Mouse (Mus musculus): ENCODE results near the gene B230118H07Rik.

Gene B230118H07Rik

GRCm38 (mm10) chr2:101649114-101649671 is at the start of gene B230118H07Rik, which contains the start of gene Rag1:
TSS of gene B230118H07Rik (minus strand) at chr2:101649532.
TSS of gene Rag1 (minus strand) at chr2:101649501.
- no peak for DNase-seq (ENCODE audit: low spot score in 2 of 2)

GRCm38 (mm10) chr2:101695584-101695983 is 46.3 kb upstream of the B230118H07Rik start:
- DNase-seq (ENCODE audit: low spot score in 2 of 2), result no peak

- DNase-seq (ENCODE audit: low spot score in 2 of 2), result no peak
These were observed 44.4 kb upstream of the B230118H07Rik start for GRCm38 (mm10) chr2:101693577-101694215.

- DNase-seq (ENCODE audit: low spot score in 2 of 2), result no peak
These were observed 43.7 kb upstream of the B230118H07Rik start for GRCm38 (mm10) chr2:101693043-101693442.

GRCm38 (mm10) chr2:101690252-101690827 is 41.0 kb upstream of the B230118H07Rik start:
- no peak for DNase-seq (ENCODE audit: low spot score in 2 of 2)

GRCm38 (mm10) chr2:101688011-101688410 is 38.7 kb upstream of the B230118H07Rik start:
- no peak for DNase-seq (ENCODE audit: low spot score in 2 of 2)

- no peak for DNase-seq (ENCODE audit: low spot score in 2 of 2)
These were observed 35.1 kb upstream of the B230118H07Rik start for GRCm38 (mm10) chr2:101684421-101684820.

- DNase-seq (ENCODE audit: low spot score in 2 of 2), result no peak
These were observed 29.9 kb upstream of the B230118H07Rik start for GRCm38 (mm10) chr2:101679164-101679784.

GRCm38 (mm10) chr2:101678236-101679021 is 29.1 kb upstream of the B230118H07Rik start, which contains the start of gene Traf6:
TSS of gene Traf6 (plus strand) at chr2:101678429.
- peak; percentile 71 to 84 for DNase-seq (ENCODE audit: low spot score in 2 of 2)

- no peak for DNase-seq (ENCODE audit: low spot score in 2 of 2)
These were observed 24.2 kb upstream of the B230118H07Rik start for GRCm38 (mm10) chr2:101673547-101673946.

- no peak for DNase-seq (ENCODE audit: low spot score in 2 of 2)
These were observed 19.4 kb upstream of the B230118H07Rik start for GRCm38 (mm10) chr2:101668751-101669150.

GRCm38 (mm10) chr2:101665703-101666092 is 16.4 kb upstream of the B230118H07Rik start:
- no peak for DNase-seq (ENCODE audit: low spot score in 2 of 2)

- DNase-seq (ENCODE audit: low spot score in 2 of 2), result peak; percentile 55 to 61
These were observed 15.8 kb upstream of the B230118H07Rik start for GRCm38 (mm10) chr2:101665058-101665702.

GRCm38 (mm10) chr2:101660536-101660935 is 11.2 kb upstream of the B230118H07Rik start:
- DNase-seq (ENCODE audit: low spot score in 2 of 2), result no peak

- peak in 1 of 2 experiments; percentile 74 for DNase-seq (ENCODE audit: low spot score in 2 of 2)
These were observed 3.7 kb upstream of the B230118H07Rik start for GRCm38 (mm10) chr2:101652921-101653597.

- no peak for DNase-seq (ENCODE audit: low spot score in 2 of 2)
These were observed 3.0 kb upstream of the B230118H07Rik start for GRCm38 (mm10) chr2:101652204-101652920.

- DNase-seq (ENCODE audit: low spot score in 2 of 2), result no peak
These were observed 1.1 kb upstream of the B230118H07Rik start for GRCm38 (mm10) chr2:101650446-101650845.

- no peak for DNase-seq (ENCODE audit: low spot score in 2 of 2)
These were observed 971 bp downstream of the B230118H07Rik start for GRCm38 (mm10) chr2:101648361-101648760.

GRCm38 (mm10) chr2:101645841-101646240 is 3.5 kb downstream of the B230118H07Rik start:
- DNase-seq (ENCODE audit: low spot score in 2 of 2), result no peak

GRCm38 (mm10) chr2:101639840-101640350 is 9.4 kb downstream of the B230118H07Rik start:
- no peak for DNase-seq (ENCODE audit: low spot score in 2 of 2)

All from frontal cortex, postnatal 10 days (tissue).